Mouse (Mus musculus) thymus, postnatal 10 days (tissue): Measurements from ENCODE around the gene Gm21976.

Experiments
- DNase-seq, 2 experiments: peaks; one replicate each; pipeline ENCODE4 v3.0.0; 2021; ENCODE audit warnings: low spot score in 2 of 2

The Gm21976 gene

GRCm38 (mm10) chr13:98354871-98355558 lies 75.3 kb downstream of the Gm21976 start:
- DNase-seq: peak in 1 of 2 experiments; percentile 6

- DNase-seq: no peak
Measured at GRCm38 (mm10) chr13:98355559-98356111, 75.9 kb downstream of the Gm21976 start.

- no peak for DNase-seq
Measured at GRCm38 (mm10) chr13:98356176-98356972, 76.7 kb downstream of the Gm21976 start.
